Mouse (Mus musculus) cerebellum, adult 2 months (tissue): ENCODE results near the gene Olfr309. TPM values are rescaled to one million over a fixed set of nuclear protein-coding genes. Genes with fewer than 3 reads are reported as not detected.
"Not testable (repeated sequence)": the region's sequence is repeated elsewhere in the genome, so short reads cannot be mapped to it uniquely, and the experiment has no call there.

ENCODE experiments used
- DNase-seq, 2 experiments: peaks; one replicate each; pipeline ENCODE4 v3.0.0; 2021
- H3K27ac ChIP-seq: fragments of 200-500 bp; 2 replicates; pipeline ENCODE4 v1.5.1; 2012; ENCODE audit warnings: low read length, control low read depth, inconsistent platforms; ENCODE audit not compliant: insufficient read depth
- H3K27me3 ChIP-seq: fragments of 200-500 bp; 2 replicates; pipeline ENCODE4 v1.6.1; 2012; ENCODE audit warnings: inconsistent platforms, mild to moderate bottlenecking, low read length, moderate library complexity; ENCODE audit not compliant: control insufficient read depth, insufficient read depth
- H3K4me1 ChIP-seq: fragments of 200-500 bp; 2 replicates; pipeline ENCODE4 v1.6.1; 2011; ENCODE audit warnings: low read length; ENCODE audit not compliant: control insufficient read depth, insufficient read depth
- H3K4me3 ChIP-seq: fragments of 200-500 bp; replicated peaks from 2 replicates; pipeline ENCODE3; 2011; ENCODE audit warnings: mild to moderate bottlenecking, low read depth, low read length, control low read depth; ENCODE audit not compliant: insufficient read depth
- CTCF ChIP-seq: fragments of 200-500 bp; IDR thresholded peaks from 2 replicates; pipeline ENCODE4 v1.5.1; 2011; ENCODE audit warnings: low read depth, mild to moderate bottlenecking, control low read depth, low read length, moderate library complexity, borderline replicate concordance; ENCODE audit not compliant: insufficient read depth
- POLR2A ChIP-seq: fragments of 200-500 bp; IDR thresholded peaks from 2 replicates; pipeline ENCODE4 v1.6.1; 2011; ENCODE audit warnings: low read length, control low read depth, borderline replicate concordance; ENCODE audit not compliant: insufficient read depth
- WGBS: fragments of 180-500 bp; shearing (Covaris S2); methylation state at CpG from one replicate; pipeline ENCODE4 v1.1.7; 2018; 5-methylcytosine and 5-hydroxymethylcytosine counted together
- polyA plus RNA-seq: library from polyadenylated mRNA; depleted of rRNA; stranded (reverse); fragments of >200 nt; gene quantifications from 2 replicates; pipeline ENCODE4 v1.2.3, GENCODE M21; 2012; rRNA removed

Gene Olfr309
- not detected in 2 replicates for polyA plus RNA-seq

- H3K27ac ChIP-seq, result no peak within 1 kb of the TSS
- no peak within 1 kb of the TSS for H3K4me3 ChIP-seq
- 67% methylated on average over 2 of the region's 2 CpGs for WGBS
- TF ChIP-seq CTCF, result no peak
- H3K27me3 ChIP-seq, result no peaks in the 10 kb centered on the region
- DNase-seq, result no peak
- no peaks in the 10 kb centered on the region for H3K4me1 ChIP-seq
Observed at GRCm38 (mm10) chr7:86313608-86314007, at the start of gene Olfr309. Gene Olfr309 (minus strand): TSS chr7:86313708.

GRCm38 (mm10) chr7:86346296-86346695 is 32.8 kb upstream of the Olfr309 start:
- H3K4me1 ChIP-seq, H3K27me3 ChIP-seq, H3K27ac ChIP-seq, DNase-seq, H3K4me3 ChIP-seq: not testable (repeated sequence)
- 89% methylated on average over 9 of the region's 9 CpGs for WGBS

- no peak overlapping the region for H3K27ac ChIP-seq
- no peak overlapping the region for H3K4me3 ChIP-seq
- no peak for DNase-seq
- H3K27me3 ChIP-seq, result no peaks in the 10 kb centered on the region
- WGBS, result 59% methylated on average over 3 of the region's 3 CpGs
- H3K4me1 ChIP-seq, result no peaks in the 10 kb centered on the region
- TF ChIP-seq POLR2A (no peak), CTCF (no peak)
Observed at GRCm38 (mm10) chr7:86344253-86344652, 30.7 kb upstream of the Olfr309 start.

- WGBS, result 81% methylated on average over 14 of the region's 14 CpGs
- TF ChIP-seq CTCF, result no peak
- TF ChIP-seq POLR2A, result no peak
- DNase-seq, result no peak
- no peaks in the 10 kb centered on the region for H3K4me1 ChIP-seq
- H3K4me3 ChIP-seq, result no peak overlapping the region
- H3K27ac ChIP-seq, result no peak overlapping the region
- no peaks in the 10 kb centered on the region for H3K27me3 ChIP-seq
Observed at GRCm38 (mm10) chr7:86342881-86343565, 29.5 kb upstream of the Olfr309 start.

GRCm38 (mm10) chr7:86337486-86337885 is 24.0 kb upstream of the Olfr309 start, which contains the start of gene Olfr307:
Gene Olfr307 (minus strand): TSS chr7:86337586.
- no peak within 1 kb of the TSS for H3K27ac ChIP-seq
- DNase-seq, result no peak
- TF ChIP-seq POLR2A (no peak), CTCF (no peak)
- no peaks in the 10 kb centered on the region for H3K27me3 ChIP-seq
- WGBS, result 57% methylated on average over 1 of the region's 1 CpGs
- H3K4me3 ChIP-seq, result no peak within 1 kb of the TSS
- no peaks in the 10 kb centered on the region for H3K4me1 ChIP-seq

- H3K4me1 ChIP-seq, result no peaks in the 10 kb centered on the region
- no peaks in the 10 kb centered on the region for H3K27me3 ChIP-seq
- no peak within 1 kb of the TSS for H3K27ac ChIP-seq
- DNase-seq, result no peak
- no peak for TF ChIP-seq CTCF
- no peak for TF ChIP-seq POLR2A
- H3K4me3 ChIP-seq, result no peak within 1 kb of the TSS
Observed at GRCm38 (mm10) chr7:86325530-86325929, 12.0 kb upstream of the Olfr309 start, which contains the start of gene Olfr308. Gene Olfr308 (minus strand): TSS chr7:86325630.

GRCm38 (mm10) chr7:86321323-86321722 is 7.8 kb upstream of the Olfr309 start:
- no peak for DNase-seq
- Histone ChIP-seq H3K27me3 (no peaks in the 10 kb centered on the region), H3K4me1 (no peaks in the 10 kb centered on the region), H3K27ac (no peak overlapping the region), H3K4me3 (no peak overlapping the region)
- WGBS, result 48% methylated on average over 2 of the region's 2 CpGs
- no peak for TF ChIP-seq POLR2A
- TF ChIP-seq CTCF, result no peak

- Histone ChIP-seq H3K27ac (no peak within 1 kb of the TSS), H3K4me1 (no peaks in the 10 kb centered on the region), H3K27me3 (no peaks in the 10 kb centered on the region), H3K4me3 (no peak within 1 kb of the TSS)
- DNase-seq, result peak in 1 of 2 experiments; percentile 1
- WGBS, result 80% methylated on average over 1 of the region's 1 CpGs
- TF ChIP-seq POLR2A, result no peak
- no peak for TF ChIP-seq CTCF
Observed at GRCm38 (mm10) chr7:86277072-86277471, 36.4 kb downstream of the Olfr309 start, which contains the start of gene Olfr310. Gene Olfr310 (minus strand): TSS chr7:86277172.

Other genes with a start within 250 kb of the Olfr309 start
- gene Vmn2r75, start 141.9 kb downstream of the Olfr309 start, polyA plus RNA-seq, result not detected in 2 replicates
- gene Vmn2r76, start 67.4 kb downstream of the Olfr309 start, polyA plus RNA-seq, result not detected in 2 replicates
- not detected in 2 replicates for gene Olfr310, start 36.5 kb downstream of the Olfr309 start, polyA plus RNA-seq
- not detected in 2 replicates for gene Olfr308, start 11.9 kb upstream of the Olfr309 start, polyA plus RNA-seq
- gene Olfr307, start 23.9 kb upstream of the Olfr309 start, polyA plus RNA-seq, result not detected in 2 replicates
- gene Olfr305, start 53.2 kb upstream of the Olfr309 start, polyA plus RNA-seq, result not detected in 2 replicates
- not detected in 2 replicates for gene Olfr304, start 73.0 kb upstream of the Olfr309 start, polyA plus RNA-seq
- not detected in 2 replicates for gene Olfr303, start 84.1 kb upstream of the Olfr309 start, polyA plus RNA-seq
- not detected in 2 replicates for gene Olfr301, start 90.1 kb upstream of the Olfr309 start, polyA plus RNA-seq
- gene Olfr299, start 146.2 kb upstream of the Olfr309 start, polyA plus RNA-seq, result not detected in 2 replicates
- not detected in 2 replicates for gene Olfr298, start 178.8 kb upstream of the Olfr309 start, polyA plus RNA-seq
- not detected in 2 replicates for gene Olfr297, start 206.3 kb upstream of the Olfr309 start, polyA plus RNA-seq